Mouse (Mus musculus): ENCODE measurements at regions not wholly inside any gene's neighbourhood (a gene's known extent, or its start where the extent isn't known, plus 50 kb on each side); places are given as distances from the start of the nearest gene placed in this dataset.

- Histone ChIP-seq H3K4me1 (ENCODE audit: control insufficient read depth, insufficient read depth, low read length) (no peaks in the 10 kb centered on the region), H3K9me3 (ENCODE audit: control insufficient read depth, low read length) (no peaks in the 10 kb centered on the region), H3K27me3 (replicated peaks; ENCODE audit: control insufficient read depth, insufficient read depth, low read length) (no peaks in the 10 kb centered on the region), H3K27ac (ENCODE audit: low read length) (no peak overlapping the region), H3K4me3 (ENCODE audit: low read length) (no peak overlapping the region), H3K36me3 (ENCODE audit: control insufficient read depth, insufficient read depth, low read length) (no peaks in the 10 kb centered on the region), H3K9ac (ENCODE audit: low read depth, low read length) (no peak overlapping the region), H3K4me2 (ENCODE audit: low read depth, low read length) (no peak overlapping the region)
- ATAC-seq, result no peak
- 89% methylated on average over 7 of the region's 7 CpGs for WGBS
Observed at GRCm38 (mm10) chrX:10984894-10985293, 270.1 kb downstream of the Mid1ip1 start.

DNA sequence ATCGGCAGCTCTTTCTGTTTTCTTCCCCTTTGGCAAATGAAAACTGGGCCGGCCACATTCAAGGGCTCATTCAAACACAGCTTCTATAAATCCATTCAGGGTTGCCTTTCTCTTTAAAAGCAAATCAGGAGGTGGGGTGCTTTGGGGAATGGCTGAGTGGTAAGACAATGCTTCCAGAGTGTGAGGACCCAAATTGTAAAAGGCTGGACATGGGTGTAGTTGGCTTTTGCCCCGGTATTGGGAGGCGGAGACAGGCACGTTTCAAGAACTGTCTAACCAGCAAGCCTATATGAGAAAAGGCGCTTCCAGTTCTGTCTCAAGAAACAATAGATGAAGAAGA is 277.0 kb downstream of the Mid1ip1 start:
- WGBS, result 38% methylated on average over 6 of the region's 6 CpGs
- H3K4me2 ChIP-seq (ENCODE audit: low read depth, low read length), result 0 out of 2 replicates have a peak overlapping the region, but pooled peaks have one; percentile 37
- no peak for ATAC-seq

DNA sequence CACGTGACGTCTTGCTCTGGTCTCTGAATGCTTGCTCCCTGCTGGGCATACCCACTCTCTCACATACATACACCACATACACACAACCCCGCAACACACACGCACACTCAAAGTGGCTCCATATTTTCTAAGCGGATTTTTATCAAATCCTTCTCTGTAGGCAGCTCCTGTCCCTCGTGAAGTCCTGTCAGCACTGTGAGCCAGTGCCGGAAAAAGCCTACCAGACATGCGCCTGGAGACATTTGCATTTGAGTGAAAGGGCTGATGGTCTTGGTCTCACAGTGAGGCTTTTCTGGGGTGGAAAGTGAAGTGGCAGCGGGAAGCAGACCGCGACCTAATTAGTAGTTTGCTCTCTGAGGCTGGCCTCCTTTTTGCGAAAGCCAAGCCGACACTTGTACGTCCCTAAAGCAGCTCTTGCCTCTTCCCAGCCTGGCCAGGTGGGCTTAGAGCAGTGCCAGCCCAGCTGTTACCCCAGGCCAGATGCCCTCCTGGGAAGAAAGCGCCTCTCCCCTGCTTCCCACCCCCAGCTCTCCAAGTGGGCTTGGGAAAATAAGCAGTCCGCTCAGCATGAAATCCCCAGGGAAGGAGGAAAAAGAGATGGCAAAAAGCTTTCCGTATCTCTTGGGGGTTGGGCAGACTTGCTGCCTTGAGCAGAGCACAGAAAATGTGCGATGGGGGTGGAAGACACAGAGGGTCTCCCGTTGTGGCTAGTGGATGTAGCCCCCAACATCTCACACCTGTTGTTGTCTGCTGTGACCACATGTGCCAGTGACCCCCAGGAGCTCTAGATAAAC is 277.6 kb downstream of the Mid1ip1 start:
- H3K4me3 ChIP-seq (ENCODE audit: low read length), result peak overlapping the region; percentile 11; the same call in 1 of the 2 replicates
- no peaks in the 10 kb centered on the region for H3K9me3 ChIP-seq (ENCODE audit: control insufficient read depth, low read length)
- H3K9ac ChIP-seq (ENCODE audit: low read depth, low read length), result 0 out of 2 replicates have a peak overlapping the region, but pooled peaks have one; percentile 37

More for the DNA sequence above, 277.0 kb downstream of the Mid1ip1 start:
- Histone ChIP-seq H3K4me3 (ENCODE audit: low read length) (no peak overlapping the region), H3K9me3 (ENCODE audit: control insufficient read depth, low read length) (no peaks in the 10 kb centered on the region), H3K36me3 (ENCODE audit: control insufficient read depth, insufficient read depth, low read length) (no peaks in the 10 kb centered on the region), H3K9ac (ENCODE audit: low read depth, low read length) (0 out of 2 replicates have a peak overlapping the region, but pooled peaks have one; percentile 37), H3K27ac (ENCODE audit: low read length) (no peak overlapping the region), H3K27me3 (replicated peaks; ENCODE audit: control insufficient read depth, insufficient read depth, low read length) (no peaks in the 10 kb centered on the region), H3K4me1 (ENCODE audit: control insufficient read depth, insufficient read depth, low read length) (0 out of 2 replicates have a peak, but pooled peaks cover 5% of the 10 kb centered on the region)

GRCm38 (mm10) chrX:10993005-10993377 is 278.2 kb downstream of the Mid1ip1 start:
- H3K4me3 ChIP-seq (ENCODE audit: low read length), result no peak overlapping the region
- 35% methylated on average over 6 of the region's 6 CpGs for WGBS
- H3K36me3 ChIP-seq (ENCODE audit: control insufficient read depth, insufficient read depth, low read length), result no peaks in the 10 kb centered on the region
- H3K9me3 ChIP-seq (ENCODE audit: control insufficient read depth, low read length), result no peaks in the 10 kb centered on the region
- ATAC-seq, result peak; percentile 67
- 0 out of 2 replicates have a peak overlapping the region, but pooled peaks have one; percentile 37 for H3K9ac ChIP-seq (ENCODE audit: low read depth, low read length)
- H3K4me1 ChIP-seq (ENCODE audit: control insufficient read depth, insufficient read depth, low read length), result 0 out of 2 replicates have a peak, but pooled peaks cover 5% of the 10 kb centered on the region
- peak overlapping the region; percentile 37; the same call in 1 of the 2 replicates for H3K4me2 ChIP-seq (ENCODE audit: low read depth, low read length)
- no peaks in the 10 kb centered on the region for H3K27me3 ChIP-seq (replicated peaks; ENCODE audit: control insufficient read depth, insufficient read depth, low read length)
- peak overlapping the region; percentile 57 for H3K27ac ChIP-seq (ENCODE audit: low read length)

More for the DNA sequence above, 277.6 kb downstream of the Mid1ip1 start:
- ATAC-seq, result peak; percentile 40; the same call in 1 of the 2 replicates
- WGBS, result 33% methylated on average over 19 of the region's 19 CpGs
- H3K4me1 ChIP-seq (ENCODE audit: control insufficient read depth, insufficient read depth, low read length), result 0 out of 2 replicates have a peak, but pooled peaks cover 5% of the 10 kb centered on the region
- H3K27ac ChIP-seq (ENCODE audit: low read length), result peak overlapping the region; percentile 57
- no peaks in the 10 kb centered on the region for H3K36me3 ChIP-seq (ENCODE audit: control insufficient read depth, insufficient read depth, low read length)
- no peaks in the 10 kb centered on the region for H3K27me3 ChIP-seq (replicated peaks; ENCODE audit: control insufficient read depth, insufficient read depth, low read length)
- H3K4me2 ChIP-seq (ENCODE audit: low read depth, low read length), result peak overlapping the region; percentile 37

DNA sequence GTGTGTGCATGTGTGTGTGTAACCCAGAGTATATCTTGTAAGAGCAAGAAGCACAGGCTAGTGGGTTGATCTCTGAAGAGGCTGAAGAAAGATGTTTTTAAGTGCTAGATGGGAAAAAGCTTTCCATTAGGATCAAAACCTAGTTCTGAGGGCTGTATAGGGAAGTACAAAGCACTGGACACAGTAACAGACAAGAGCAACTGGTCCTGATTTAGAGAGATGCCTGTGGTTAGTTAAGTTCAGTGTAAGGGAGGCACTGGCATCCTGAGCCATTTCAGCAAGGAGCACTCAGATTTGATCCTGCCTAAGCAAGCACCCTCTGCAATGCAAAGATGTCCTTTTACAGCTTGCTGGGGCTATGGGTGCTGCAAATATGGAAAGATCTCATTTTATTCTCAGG is 280.1 kb downstream of the Mid1ip1 start:
- H3K9ac ChIP-seq (ENCODE audit: low read depth, low read length), result no peak overlapping the region
- H3K4me3 ChIP-seq (ENCODE audit: low read length), result no peak overlapping the region
- H3K27me3 ChIP-seq (replicated peaks; ENCODE audit: control insufficient read depth, insufficient read depth, low read length), result no peaks in the 10 kb centered on the region
- no peaks in the 10 kb centered on the region for H3K9me3 ChIP-seq (ENCODE audit: control insufficient read depth, low read length)
- no peak overlapping the region for H3K4me2 ChIP-seq (ENCODE audit: low read depth, low read length)
- 0 out of 2 replicates have a peak, but pooled peaks cover 5% of the 10 kb centered on the region for H3K4me1 ChIP-seq (ENCODE audit: control insufficient read depth, insufficient read depth, low read length)
- no peaks in the 10 kb centered on the region for H3K36me3 ChIP-seq (ENCODE audit: control insufficient read depth, insufficient read depth, low read length)
- no peak for ATAC-seq
- H3K27ac ChIP-seq (ENCODE audit: low read length), result no peak overlapping the region

GRCm38 (mm10) chrX:11001180-11001579 is 286.4 kb downstream of the Mid1ip1 start:
- Histone ChIP-seq H3K9me3 (ENCODE audit: control insufficient read depth, low read length) (no peaks in the 10 kb centered on the region), H3K4me1 (ENCODE audit: control insufficient read depth, insufficient read depth, low read length) (no peaks in the 10 kb centered on the region), H3K36me3 (ENCODE audit: control insufficient read depth, insufficient read depth, low read length) (no peaks in the 10 kb centered on the region), H3K27me3 (replicated peaks; ENCODE audit: control insufficient read depth, insufficient read depth, low read length) (no peaks in the 10 kb centered on the region), H3K4me2 (ENCODE audit: low read depth, low read length) (no peak overlapping the region), H3K4me3 (ENCODE audit: low read length) (no peak overlapping the region), H3K27ac (ENCODE audit: low read length) (no peak overlapping the region), H3K9ac (ENCODE audit: low read depth, low read length) (no peak overlapping the region)
- no peak for ATAC-seq
- 77% methylated on average over 3 of the region's 3 CpGs for WGBS

DNA sequence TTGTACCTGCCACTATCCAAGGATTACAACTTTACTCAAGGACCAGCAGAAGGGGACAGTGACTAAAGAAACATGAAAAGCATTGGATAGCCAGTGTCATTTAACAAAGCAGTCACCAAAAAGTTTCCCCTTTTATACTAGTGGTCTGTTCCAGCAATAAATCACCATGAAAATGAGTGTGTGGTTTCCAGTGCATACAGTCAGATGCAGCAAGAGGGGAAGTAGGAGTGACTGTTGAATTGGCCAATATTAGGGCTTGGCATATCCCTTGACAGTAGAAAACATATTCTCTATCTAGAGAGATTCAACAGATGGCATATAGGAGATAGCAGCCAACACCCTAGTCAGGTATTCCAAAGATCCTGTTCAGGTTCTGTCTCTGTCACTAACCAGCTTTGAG is 259.8 kb upstream of the H2al1a start:
- Histone ChIP-seq H3K4me2 (ENCODE audit: low read depth, low read length) (no peak overlapping the region), H3K27me3 (replicated peaks; ENCODE audit: control insufficient read depth, insufficient read depth, low read length) (no peaks in the 10 kb centered on the region), H3K9ac (ENCODE audit: low read depth, low read length) (no peak overlapping the region), H3K4me1 (ENCODE audit: control insufficient read depth, insufficient read depth, low read length) (no peaks in the 10 kb centered on the region), H3K9me3 (ENCODE audit: control insufficient read depth, low read length) (no peaks in the 10 kb centered on the region), H3K4me3 (ENCODE audit: low read length) (no peak overlapping the region), H3K36me3 (ENCODE audit: control insufficient read depth, insufficient read depth, low read length) (no peaks in the 10 kb centered on the region), H3K27ac (ENCODE audit: low read length) (no peak overlapping the region)
- no peak for ATAC-seq

- 90% methylated on average over 3 of the region's 3 CpGs for WGBS
- Histone ChIP-seq H3K9me3 (ENCODE audit: control insufficient read depth, low read length) (no peaks in the 10 kb centered on the region), H3K27me3 (replicated peaks; ENCODE audit: control insufficient read depth, insufficient read depth, low read length) (no peaks in the 10 kb centered on the region), H3K4me2 (ENCODE audit: low read depth, low read length) (no peak overlapping the region), H3K9ac (ENCODE audit: low read depth, low read length) (no peak overlapping the region), H3K4me1 (ENCODE audit: control insufficient read depth, insufficient read depth, low read length) (no peaks in the 10 kb centered on the region), H3K27ac (ENCODE audit: low read length) (no peak overlapping the region), H3K36me3 (ENCODE audit: control insufficient read depth, insufficient read depth, low read length) (no peaks in the 10 kb centered on the region), H3K4me3 (ENCODE audit: low read length) (no peak overlapping the region)
- ATAC-seq, result no peak
Observed at GRCm38 (mm10) chrX:11046769-11047168, 252.3 kb upstream of the H2al1a start.

DNA sequence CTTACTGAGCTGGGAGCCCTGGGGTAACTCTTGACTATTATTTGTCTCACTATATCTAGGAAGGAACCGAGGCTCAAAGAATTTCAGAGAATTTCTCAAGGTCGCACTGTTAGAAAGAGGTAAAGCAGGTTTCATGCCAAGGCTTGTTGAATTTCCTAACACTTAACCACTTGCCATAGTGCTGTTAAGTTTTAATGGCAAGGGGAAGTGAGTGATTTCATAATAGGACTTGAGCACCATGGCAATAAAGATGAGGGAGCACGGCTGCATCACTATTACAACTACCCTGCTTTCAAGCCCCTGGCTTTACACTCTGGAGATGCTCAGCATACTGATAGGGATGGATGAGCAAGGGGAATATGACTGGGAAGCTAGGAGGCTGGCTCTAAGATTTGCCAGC is 216.9 kb upstream of the H2al1a start:
- ATAC-seq, result no peak
- Histone ChIP-seq H3K27ac (ENCODE audit: low read length) (no peak overlapping the region), H3K4me3 (ENCODE audit: low read length) (no peak overlapping the region), H3K9me3 (ENCODE audit: control insufficient read depth, low read length) (no peaks in the 10 kb centered on the region), H3K4me1 (ENCODE audit: control insufficient read depth, insufficient read depth, low read length) (no peaks in the 10 kb centered on the region), H3K36me3 (ENCODE audit: control insufficient read depth, insufficient read depth, low read length) (no peaks in the 10 kb centered on the region), H3K9ac (ENCODE audit: low read depth, low read length) (no peak overlapping the region), H3K4me2 (ENCODE audit: low read depth, low read length) (no peak overlapping the region), H3K27me3 (replicated peaks; ENCODE audit: control insufficient read depth, insufficient read depth, low read length) (no peaks in the 10 kb centered on the region)
- WGBS, result 66% methylated on average over 3 of the region's 3 CpGs
